Mouse (Mus musculus) hindbrain, postnatal 0 days (tissue): ENCODE measurements around the gene Chek2. TPM values are rescaled to one million over a fixed set of nuclear protein-coding genes. Genes with fewer than 3 reads are reported as not detected.
A peak's percentile ranks its signal among the peaks of the same experiment; 100 is the strongest.

Source experiments
- ATAC-seq: fragments of 200-750 bp; cut with Nextera tagmentation; 2 replicates; pipeline ENCODE4 v1.8.0; 2017; ENCODE audit warnings: mild to moderate bottlenecking, moderate TSS enrichment, moderate library complexity
- DNase-seq: peaks from one replicate; pipeline ENCODE4 v3.0.0-alpha.2; 2015; ENCODE audit warnings: low spot score
- H3K27ac ChIP-seq: fragments of 300-500 bp; sonication (generic); 2 replicates; pipeline ENCODE4 v1.5.1; 2014; ENCODE audit warnings: mild to moderate bottlenecking
- H3K27me3 ChIP-seq: fragments of 300-500 bp; sonication (generic); 2 replicates; pipeline ENCODE4 v1.6.1; 2014; ENCODE audit warnings: low read length, mixed read lengths; ENCODE audit not compliant: insufficient read depth
- H3K36me3 ChIP-seq: fragments of 300-500 bp; sonication (generic); 2 replicates; pipeline ENCODE4 v1.6.1; 2014; ENCODE audit warnings: low read length, mixed read lengths; ENCODE audit not compliant: insufficient read depth
- H3K4me1 ChIP-seq: fragments of 300-500 bp; sonication (generic); 2 replicates; pipeline ENCODE4 v1.6.1; 2014; ENCODE audit warnings: antibody characterized with exemption, low read length, mixed read lengths; ENCODE audit not compliant: insufficient read depth
- H3K4me2 ChIP-seq: fragments of 300-500 bp; sonication (generic); 2 replicates; pipeline ENCODE4 v1.6.1; 2014; ENCODE audit warnings: low read depth, mild to moderate bottlenecking, low read length, moderate library complexity, mixed read lengths
- H3K4me3 ChIP-seq: fragments of 300-500 bp; sonication (generic); 2 replicates; pipeline ENCODE4 v1.5.1; 2014; ENCODE audit warnings: low read length
- H3K9ac ChIP-seq: fragments of 300-500 bp; sonication (generic); replicated peaks from 2 replicates; pipeline ENCODE4 v1.6.1; 2014; ENCODE audit warnings: mild to moderate bottlenecking, low read length, moderate library complexity, mixed read lengths
- H3K9me3 ChIP-seq: fragments of 300-500 bp; sonication (generic); 2 replicates; pipeline ENCODE4 v1.6.1; 2016; ENCODE audit warnings: low read length, mixed read lengths
- CTCF ChIP-seq: IDR thresholded peaks from 2 replicates; pipeline ENCODE4 v1.5.1; 2016; ENCODE audit warnings: antibody characterized with exemption, control low read depth, low read depth
- WGBS: fragments of 180-500 bp; shearing (Covaris S2); extraction: QIAGEN DNeasy Blood & Tissue Kit; methylation state at CpG from one replicate; pipeline ENCODE4 v1.1.7; 2014; 5-methylcytosine and 5-hydroxymethylcytosine counted together
- polyA plus RNA-seq: library from polyadenylated mRNA; unstranded; fragments of >200 nt; fragmentation: Nextera tagmentation; extraction: Ambion mirVana; gene quantifications from 2 replicates; pipeline ENCODE4 v1.2.1, GENCODE M21; 2015
- total RNA-seq: library from RNA; depleted of rRNA; stranded (reverse); fragments of >200 nt; gene quantifications from 2 replicates; pipeline ENCODE4 v1.2.3, GENCODE M21; 2014; rRNA removed

The Chek2 gene
- total and polyA plus RNA-seq, 2 experiments from 2014 or later = 5.1 to 5.5 TPM

DNA sequence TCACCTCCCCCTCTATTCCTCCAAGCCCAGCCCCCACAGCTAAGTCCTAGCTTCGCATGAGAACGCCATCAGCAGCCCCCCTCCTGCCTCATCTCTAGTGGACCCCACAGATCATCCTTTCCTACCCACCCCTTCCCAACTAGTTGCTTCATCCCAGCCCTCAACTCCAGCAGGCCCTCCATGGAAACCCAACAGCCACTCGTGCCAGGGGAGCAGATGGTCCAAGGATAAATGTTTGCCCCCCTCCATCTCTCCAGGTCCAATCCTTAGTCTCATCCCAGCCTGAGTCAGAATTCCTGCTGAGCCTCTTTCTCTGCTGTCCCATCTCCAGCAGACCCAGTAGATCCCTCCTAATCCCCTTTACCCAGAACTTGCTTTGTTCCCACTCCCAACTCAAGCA, 76.5 kb downstream of the Chek2 start:
- no peak for DNase-seq
- WGBS = 67% methylated on average over 3 of the region's 3 CpGs
- Histone ChIP-seq H3K4me1 (no peaks in the 10 kb centered on the region), H3K27me3 (no peaks in the 10 kb centered on the region), H3K9ac (no peak overlapping the region), H3K4me2 (no peak overlapping the region), H3K4me3 (no peak overlapping the region), H3K36me3 (no peaks in the 10 kb centered on the region), H3K27ac (no peak overlapping the region), H3K9me3 (no peaks in the 10 kb centered on the region)
- TF ChIP-seq CTCF = no peak
- ATAC-seq = no peak

DNA sequence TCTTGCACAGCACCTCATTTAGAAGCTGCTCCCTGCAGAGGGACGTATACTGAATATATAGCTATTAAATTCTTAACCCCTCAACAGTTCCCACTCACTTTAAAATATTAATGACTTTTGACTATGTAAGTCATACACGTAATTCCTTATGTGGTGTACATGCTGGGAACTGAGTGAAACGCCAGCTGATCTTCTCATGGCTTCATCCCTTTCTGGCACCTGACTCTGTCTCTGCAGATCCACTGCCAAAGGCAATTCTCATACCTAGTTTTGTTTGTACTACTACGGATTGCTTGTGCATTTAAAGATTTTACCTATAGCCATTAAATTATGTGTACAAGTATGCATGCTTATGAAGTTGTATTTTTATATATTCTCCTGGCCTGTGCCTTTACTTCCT, 79.8 kb downstream of the Chek2 start:
- H3K4me2 ChIP-seq = no peak overlapping the region
- H3K4me3 ChIP-seq = no peak overlapping the region
- H3K9me3 ChIP-seq = no peaks in the 10 kb centered on the region
- no peaks in the 10 kb centered on the region for H3K4me1 ChIP-seq
- H3K36me3 ChIP-seq = no peaks in the 10 kb centered on the region
- ATAC-seq (no peak), DNase-seq (no peak)
- H3K27me3 ChIP-seq = no peaks in the 10 kb centered on the region
- H3K9ac ChIP-seq = no peak overlapping the region
- H3K27ac ChIP-seq = no peak overlapping the region
- no peak for TF ChIP-seq CTCF
- WGBS = 64% methylated on average over 4 of the region's 4 CpGs

DNA sequence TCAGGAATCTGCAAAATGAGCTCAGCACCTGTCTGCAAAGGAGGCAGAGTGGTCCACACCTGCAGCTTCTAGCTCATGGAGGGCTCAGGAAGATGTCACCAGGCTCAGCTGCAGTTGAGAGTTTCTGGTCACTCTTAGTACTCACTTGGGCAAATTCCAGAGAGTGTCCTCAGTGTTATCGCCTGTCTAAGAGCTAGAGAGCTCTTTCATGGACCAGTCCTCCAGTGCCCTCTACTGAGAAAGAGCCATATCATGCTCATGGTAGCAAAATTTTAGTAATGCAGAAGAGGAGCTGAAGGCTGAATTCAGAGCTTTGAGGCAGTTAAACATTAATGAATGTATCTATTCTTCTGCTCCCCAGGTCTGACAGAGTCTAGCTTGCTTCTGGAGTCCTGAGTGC, 83.6 kb downstream of the Chek2 start:
- no peak overlapping the region for H3K9ac ChIP-seq
- ATAC-seq (no peak), DNase-seq (peak; percentile 76)
- no peak overlapping the region for H3K4me3 ChIP-seq
- no peaks in the 10 kb centered on the region for H3K9me3 ChIP-seq
- no peaks in the 10 kb centered on the region for H3K4me1 ChIP-seq
- no peaks in the 10 kb centered on the region for H3K36me3 ChIP-seq
- H3K27me3 ChIP-seq = no peaks in the 10 kb centered on the region
- no peak overlapping the region for H3K4me2 ChIP-seq
- WGBS = 14% methylated on average over 1 of the region's 1 CpGs
- no peak overlapping the region for H3K27ac ChIP-seq
- peak; percentile 75 for TF ChIP-seq CTCF

Other genes with a start within 250 kb of the Chek2 start
- 31.8 and 42.8 TPM in 2 replicates for gene Noc4l, start 186.6 kb upstream of the Chek2 start, total RNA-seq
- 38.0 and 42.9 TPM in 2 replicates for gene Noc4l, start 186.6 kb upstream of the Chek2 start, polyA plus RNA-seq
- gene Ddx51, start 186.5 kb upstream of the Chek2 start, total RNA-seq = 11.8 and 12.4 TPM in 2 replicates
- gene Ddx51, start 186.5 kb upstream of the Chek2 start, polyA plus RNA-seq = 9.4 and 11.2 TPM in 2 replicates
- gene Ep400, start 69.3 kb upstream of the Chek2 start, total RNA-seq = 63.3 and 66.6 TPM in 2 replicates
- gene Ep400, start 69.3 kb upstream of the Chek2 start, polyA plus RNA-seq = 28.8 and 35.0 TPM in 2 replicates
- 14.1 and 15.0 TPM in 2 replicates for gene Pus1, start 59.3 kb upstream of the Chek2 start, total RNA-seq
- 20.2 and 21.8 TPM in 2 replicates for gene Pus1, start 59.3 kb upstream of the Chek2 start, polyA plus RNA-seq
- 53.9 and 60.8 TPM in 2 replicates for gene Ulk1, start 29.9 kb upstream of the Chek2 start, total RNA-seq
- 13.9 and 16.3 TPM in 2 replicates for gene Ulk1, start 29.9 kb upstream of the Chek2 start, polyA plus RNA-seq
- 10.0 and 10.5 TPM in 2 replicates for gene Hscb, start 202 bp upstream of the Chek2 start, total RNA-seq
- 12.0 and 16.4 TPM in 2 replicates for gene Hscb, start 202 bp upstream of the Chek2 start, polyA plus RNA-seq
- 41.9 and 49.8 TPM in 2 replicates for gene Ttc28, start 39.8 kb downstream of the Chek2 start, total RNA-seq
- gene Ttc28, start 39.8 kb downstream of the Chek2 start, polyA plus RNA-seq = 9.7 and 11.1 TPM in 2 replicates